Mouse (Mus musculus): Measurements from ENCODE around the gene Slc13a2.

GRCm38 (mm10) chr11:78353081-78353480 lies 68.9 kb downstream of the Slc13a2 start:
- TF ChIP-seq CTCF (IDR thresholded peaks at IDR 0.05; ENCODE audit: extremely low read depth, insufficient read depth, low read length) (no peak), POLR2A (IDR thresholded peaks at IDR 0.05; ENCODE audit: extremely low read depth, insufficient read depth, low read length) (no peak)

Data from cortical plate, adult 2 months (tissue).